Mouse (Mus musculus) cortical plate, adult 2 months (tissue): ENCODE data around the gene Itga11.

Source experiments
- CTCF ChIP-seq: fragments of 200-500 bp; IDR thresholded peaks from 2 replicates; pipeline ENCODE4 v1.5.1; 2011; ENCODE audit warnings: mild to moderate bottlenecking, control low read depth, low read length; ENCODE audit not compliant: insufficient read depth; ENCODE audit errors: extremely low read depth
- POLR2A ChIP-seq: fragments of 200-500 bp; IDR thresholded peaks from 2 replicates; pipeline ENCODE4 v1.6.1; 2011; ENCODE audit warnings: mild to moderate bottlenecking, low read length, control low read depth; ENCODE audit not compliant: insufficient read depth; ENCODE audit errors: extremely low read depth

DNA sequence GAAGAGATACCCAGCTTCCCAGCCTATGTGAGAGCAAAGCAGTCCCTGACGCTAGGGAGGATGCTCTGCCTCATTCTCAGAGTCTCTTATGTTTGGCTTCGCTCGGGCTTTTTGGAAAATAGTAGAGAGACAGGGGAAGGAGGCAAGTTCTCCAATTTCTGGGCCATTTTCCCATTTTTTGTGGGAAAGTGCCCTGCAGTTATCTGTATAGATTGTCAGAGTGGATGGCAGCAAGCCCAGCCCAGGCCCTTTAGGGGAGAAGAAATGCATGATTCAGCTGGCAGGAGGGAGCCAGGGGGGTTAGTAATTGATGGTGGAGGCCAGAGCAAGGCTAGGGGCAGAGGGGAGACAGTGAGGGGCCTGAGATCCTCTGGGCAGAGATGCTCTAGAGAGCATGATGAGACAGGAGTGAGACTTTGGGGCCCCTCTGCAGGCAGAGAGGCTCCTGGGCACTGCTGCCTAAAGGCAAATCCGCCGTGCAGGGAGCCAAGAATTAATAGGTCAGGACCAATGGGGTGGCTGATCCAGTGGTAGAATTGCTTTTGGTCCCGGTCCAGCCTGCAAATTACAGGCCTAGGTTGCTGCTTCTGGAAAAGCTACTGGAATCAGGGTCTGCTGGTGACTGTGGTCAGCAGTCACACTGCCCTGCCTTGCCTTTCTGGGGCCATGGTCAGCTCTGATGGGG is 31.8 kb upstream of the Itga11 start:
- TF ChIP-seq CTCF: no peak
- no peak for TF ChIP-seq POLR2A
